Mouse (Mus musculus) kidney, embryonic 14.5 days (tissue): Measurements from ENCODE around the gene Pgpep1. TPM values are rescaled to one million over a fixed set of nuclear protein-coding genes. Genes with fewer than 3 reads are reported as not detected.

Experiments
- ATAC-seq: fragments of 200-750 bp; cut with Nextera tagmentation; 2 replicates; pipeline ENCODE4 v1.8.0; 2017; ENCODE audit warnings: moderate number of reproducible peaks, mild to moderate bottlenecking, moderate TSS enrichment, moderate library complexity; ENCODE audit not compliant: low FRiP score, low TSS enrichment
- H3K27ac ChIP-seq: fragments of 300-500 bp; sonication (generic); 2 replicates; pipeline ENCODE4 v1.5.1; 2014; ENCODE audit warnings: low read depth, mild to moderate bottlenecking, low read length, moderate library complexity, mixed read lengths
- H3K27me3 ChIP-seq: fragments of 300-500 bp; sonication (generic); 2 replicates; pipeline ENCODE4 v1.6.1; 2014; ENCODE audit warnings: mild to moderate bottlenecking, low read length; ENCODE audit not compliant: control insufficient read depth, insufficient read depth
- H3K36me3 ChIP-seq: fragments of 300-500 bp; sonication (generic); 2 replicates; pipeline ENCODE4 v1.6.1; 2014; ENCODE audit warnings: low read length, mixed read lengths; ENCODE audit not compliant: control insufficient read depth, insufficient read depth
- H3K4me1 ChIP-seq: fragments of 300-500 bp; sonication (generic); 2 replicates; pipeline ENCODE4 v1.6.1; 2014; ENCODE audit warnings: low read length, mixed read lengths; ENCODE audit not compliant: control insufficient read depth, insufficient read depth
- H3K4me2 ChIP-seq: fragments of 300-500 bp; sonication (generic); replicated peaks from 2 replicates; pipeline ENCODE4 v1.6.1; 2014; ENCODE audit warnings: low read depth, mild to moderate bottlenecking, low read length
- H3K4me3 ChIP-seq: fragments of 300-500 bp; sonication (generic); 2 replicates; pipeline ENCODE4 v1.5.1; 2014; ENCODE audit warnings: mild to moderate bottlenecking, low read length
- H3K9ac ChIP-seq: fragments of 300-500 bp; sonication (generic); 2 replicates; pipeline ENCODE4 v1.6.1; 2014; ENCODE audit warnings: low read depth, mild to moderate bottlenecking, low read length, moderate library complexity
- H3K9me3 ChIP-seq: fragments of 300-500 bp; sonication (generic); 2 replicates; pipeline ENCODE4 v1.6.1; 2016; ENCODE audit warnings: low read length; ENCODE audit not compliant: control insufficient read depth
- WGBS: fragments of 180-500 bp; shearing (Covaris S2); extraction: QIAGEN DNeasy Blood & Tissue Kit; methylation state at CpG from one replicate; pipeline ENCODE4 v1.1.7; 2014; 5-methylcytosine and 5-hydroxymethylcytosine counted together
- polyA plus RNA-seq: library from polyadenylated mRNA; unstranded; fragments of >200 nt; fragmentation: Nextera tagmentation; extraction: Ambion mirVana; gene quantifications from 2 replicates; pipeline ENCODE4 v1.2.1, GENCODE M21; 2014

The Pgpep1 gene
- polyA plus RNA-seq, 1 experiment from 2014 or later = 62.2 TPM

DNA sequence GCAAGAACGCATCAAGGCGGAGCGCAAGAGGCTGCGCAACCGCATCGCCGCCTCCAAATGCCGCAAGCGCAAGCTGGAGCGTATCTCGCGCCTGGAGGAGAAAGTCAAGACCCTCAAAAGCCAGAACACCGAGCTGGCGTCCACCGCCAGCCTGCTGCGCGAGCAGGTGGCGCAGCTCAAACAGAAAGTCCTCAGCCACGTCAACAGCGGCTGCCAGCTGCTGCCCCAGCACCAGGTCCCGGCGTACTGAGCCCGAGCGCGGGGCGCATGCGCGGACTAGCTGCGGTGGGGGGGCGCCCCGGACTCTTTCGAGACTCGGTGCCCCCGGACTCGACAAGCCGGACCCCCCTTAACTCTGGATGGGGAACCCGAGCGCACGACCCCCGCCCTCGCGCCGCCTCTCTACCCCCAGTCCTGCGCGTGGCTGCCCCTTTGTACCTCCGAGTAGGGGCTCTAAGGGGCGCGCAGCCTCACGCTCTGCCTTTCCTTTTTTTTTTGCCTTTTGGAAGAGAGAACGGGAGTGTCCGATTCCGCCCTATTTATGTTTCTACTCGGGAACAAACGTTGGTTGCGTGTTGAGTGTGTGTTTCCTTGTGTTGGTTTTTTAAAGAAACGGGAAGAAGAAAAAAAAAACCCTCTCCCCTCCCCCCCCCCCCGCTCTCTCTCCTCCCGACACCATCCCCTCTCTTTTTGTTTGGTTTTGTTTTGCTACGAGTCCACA is 39.8 kb upstream of the Pgpep1 start:
- Histone ChIP-seq H3K4me3 (peak overlapping the region; percentile 97), H3K27ac (peak overlapping the region; percentile 99), H3K9me3 (no peaks in the 10 kb centered on the region), H3K36me3 (peaks cover 18% of the 10 kb centered on the region; the same call in 1 of the 2 replicates), H3K9ac (peak overlapping the region; percentile 100), H3K27me3 (no peaks in the 10 kb centered on the region), H3K4me1 (peaks cover 41% of the 10 kb centered on the region), H3K4me2 (peak overlapping the region; percentile 54)
- no peak for ATAC-seq
- 1% methylated on average over 56 of the region's 59 CpGs for WGBS

DNA sequence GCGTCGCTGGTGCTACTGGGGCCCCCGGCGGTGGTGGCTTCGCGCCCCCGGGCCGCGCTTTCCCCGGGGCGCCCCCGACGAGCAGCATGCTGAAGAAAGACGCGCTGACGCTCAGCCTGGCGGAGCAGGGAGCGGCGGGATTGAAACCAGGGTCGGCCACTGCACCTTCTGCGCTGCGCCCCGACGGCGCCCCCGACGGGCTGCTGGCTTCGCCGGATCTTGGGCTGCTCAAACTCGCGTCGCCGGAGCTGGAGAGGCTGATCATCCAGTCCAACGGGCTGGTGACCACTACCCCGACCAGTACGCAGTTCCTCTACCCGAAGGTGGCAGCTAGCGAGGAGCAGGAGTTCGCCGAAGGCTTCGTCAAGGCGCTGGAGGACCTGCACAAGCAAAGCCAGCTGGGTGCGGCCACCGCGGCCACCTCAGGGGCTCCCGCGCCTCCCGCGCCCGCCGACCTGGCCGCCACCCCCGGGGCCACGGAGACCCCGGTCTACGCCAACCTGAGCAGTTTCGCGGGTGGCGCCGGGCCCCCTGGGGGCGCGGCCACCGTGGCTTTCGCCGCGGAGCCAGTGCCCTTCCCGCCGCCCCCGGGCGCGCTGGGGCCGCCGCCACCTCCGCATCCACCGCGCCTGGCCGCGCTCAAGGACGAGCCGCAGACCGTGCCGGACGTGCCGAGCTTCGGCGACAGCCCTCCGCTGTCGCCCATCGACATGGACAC is 39.1 kb upstream of the Pgpep1 start:
- Histone ChIP-seq H3K9ac (peak overlapping the region; percentile 100), H3K4me3 (peak overlapping the region; percentile 97), H3K27me3 (no peaks in the 10 kb centered on the region), H3K4me1 (peaks cover 43% of the 10 kb centered on the region), H3K4me2 (peak overlapping the region; percentile 54), H3K9me3 (no peaks in the 10 kb centered on the region), H3K36me3 (peaks cover 18% of the 10 kb centered on the region; the same call in 1 of the 2 replicates), H3K27ac (peak overlapping the region; percentile 99)
- 1% methylated on average over 83 of the region's 89 CpGs for WGBS
- ATAC-seq = peak; percentile 5

DNA sequence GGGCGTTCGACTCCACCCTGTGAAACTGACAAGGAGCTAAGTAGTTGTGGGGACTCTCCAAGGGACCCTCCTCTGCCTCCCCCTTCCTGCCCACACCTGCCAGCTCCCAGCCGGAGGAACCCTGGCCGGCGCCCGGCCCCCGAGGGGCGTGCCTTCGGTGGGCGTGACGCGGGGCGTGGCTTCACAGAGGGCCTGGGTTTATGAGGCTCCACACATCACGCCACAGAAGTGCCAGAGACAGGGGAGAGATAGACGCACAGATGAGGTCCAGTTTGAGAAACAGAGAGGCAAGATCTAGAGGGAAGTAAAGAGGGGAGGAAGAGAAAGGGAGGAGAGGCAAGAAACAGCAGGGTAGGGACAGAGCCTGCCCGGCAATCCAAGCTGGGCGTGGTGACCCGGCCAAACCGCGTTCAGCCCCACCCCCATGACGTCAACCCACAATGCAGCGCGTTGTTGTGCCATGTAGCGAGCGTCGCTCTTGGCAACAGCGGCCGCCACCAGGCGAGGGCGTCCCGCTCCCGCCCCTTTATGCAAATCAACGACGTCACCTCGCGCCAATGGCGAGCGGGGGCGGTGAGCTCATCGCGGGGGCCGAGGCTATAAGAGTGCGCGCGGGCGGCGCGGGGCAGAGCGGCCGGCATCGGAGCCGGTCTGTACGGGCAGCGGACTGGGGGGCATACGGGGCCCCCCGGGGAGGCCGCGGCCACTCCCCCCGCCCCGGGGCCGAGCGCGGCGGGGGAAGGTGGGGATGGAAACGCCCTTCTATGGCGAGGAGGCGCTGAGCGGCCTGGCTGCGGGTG is 38.3 kb upstream of the Pgpep1 start, which contains the start of gene Jund:
TSS of gene Jund (plus strand) at position 640 of the 800 bp plus-strand sequence.
- ATAC-seq = peak; percentile 87
- Histone ChIP-seq H3K9me3 (no peaks in the 10 kb centered on the region), H3K4me1 (peaks cover 46% of the 10 kb centered on the region), H3K36me3 (peaks cover 13% of the 10 kb centered on the region; the same call in 1 of the 2 replicates), H3K4me2 (peak within 1 kb of the TSS; percentile 54), H3K27me3 (no peaks in the 10 kb centered on the region), H3K9ac (peak within 1 kb of the TSS; percentile 100), H3K4me3 (peak within 1 kb of the TSS; percentile 97), H3K27ac (peak within 1 kb of the TSS; percentile 99)
- under 1% methylated on average over 54 of the region's 69 CpGs for WGBS

DNA sequence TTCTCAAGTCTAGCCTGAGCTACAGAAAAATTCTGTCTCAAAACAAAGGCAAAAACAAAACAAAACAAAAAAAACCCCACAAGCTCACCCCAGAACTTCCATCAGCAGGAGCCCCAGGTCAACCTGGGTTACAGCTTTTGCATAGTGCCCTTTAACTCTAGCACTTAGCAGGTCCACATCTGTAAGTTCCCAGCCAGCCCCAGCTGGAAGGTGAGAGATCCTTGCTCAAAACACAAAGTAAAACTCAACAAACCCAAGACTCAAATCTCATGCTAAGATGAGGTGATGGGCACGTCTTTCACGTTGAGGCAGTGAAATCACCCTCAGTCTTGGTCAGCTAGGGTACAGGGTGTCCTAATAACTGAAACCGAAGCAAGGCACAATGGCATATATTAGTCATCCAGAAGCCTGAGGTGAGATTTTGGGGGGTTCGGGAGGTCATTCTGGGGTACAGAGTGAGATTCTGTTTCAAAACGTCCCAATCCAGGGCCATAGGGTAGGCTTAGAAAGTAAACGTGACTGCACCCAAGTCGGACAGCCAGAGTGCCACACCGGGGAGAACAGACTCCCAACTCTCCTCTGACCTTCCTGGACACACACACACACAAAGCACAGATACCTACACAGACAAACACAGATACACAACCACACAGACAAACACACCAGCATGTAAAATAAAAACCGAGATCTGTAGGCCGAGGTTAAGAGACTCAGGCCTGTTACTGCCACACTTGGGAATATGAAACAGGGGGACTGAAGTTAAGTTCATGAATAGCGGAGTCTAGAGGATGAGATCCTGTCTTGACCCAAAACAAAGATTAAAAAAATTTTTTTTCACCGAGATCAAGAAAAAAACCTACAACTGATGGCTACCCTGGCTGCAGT is 37.4 kb upstream of the Pgpep1 start:
- peak overlapping the region; percentile 92 for H3K27ac ChIP-seq
- 69% methylated on average over 12 of the region's 12 CpGs for WGBS
- H3K4me3 ChIP-seq = peak overlapping the region; percentile 97; the same call in 1 of the 2 replicates
- H3K4me2 ChIP-seq = peak overlapping the region; percentile 43
- peaks cover 49% of the 10 kb centered on the region for H3K4me1 ChIP-seq
- no peaks in the 10 kb centered on the region for H3K27me3 ChIP-seq
- peak overlapping the region; percentile 100; the same call in 1 of the 2 replicates for H3K9ac ChIP-seq
- H3K36me3 ChIP-seq = peaks cover 9% of the 10 kb centered on the region; the same call in 1 of the 2 replicates
- H3K9me3 ChIP-seq = no peaks in the 10 kb centered on the region
- no peak for ATAC-seq

DNA sequence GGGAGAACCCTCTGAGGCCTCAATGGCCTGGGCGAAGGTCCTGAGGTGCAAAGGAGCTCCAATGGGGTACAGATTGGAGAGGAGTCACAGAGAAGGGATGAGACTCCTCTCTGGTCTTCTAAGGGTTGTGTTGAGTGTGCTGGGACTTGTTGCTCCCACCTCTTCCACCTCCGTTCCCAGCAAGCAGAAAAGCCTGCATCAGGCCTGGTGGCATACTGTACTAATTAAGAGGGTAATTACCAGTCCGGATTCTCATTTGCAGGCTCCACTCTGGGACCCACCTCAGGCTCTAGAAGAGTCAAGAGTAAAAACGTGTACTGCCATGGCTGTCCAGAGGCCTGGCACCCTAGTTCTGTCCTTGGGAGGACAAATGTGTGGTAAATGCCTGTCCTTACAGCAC is 36.8 kb upstream of the Pgpep1 start:
- peak overlapping the region; percentile 14; the same call in 1 of the 2 replicates for H3K4me3 ChIP-seq
- 39% methylated on average over 4 of the region's 4 CpGs for WGBS
- ATAC-seq = no peak
- peaks cover 6% of the 10 kb centered on the region; the same call in 1 of the 2 replicates for H3K36me3 ChIP-seq
- peak overlapping the region; percentile 43 for H3K4me2 ChIP-seq
- no peaks in the 10 kb centered on the region for H3K9me3 ChIP-seq
- peaks cover 56% of the 10 kb centered on the region for H3K4me1 ChIP-seq
- H3K9ac ChIP-seq = peak overlapping the region; percentile 52; the same call in 1 of the 2 replicates
- no peaks in the 10 kb centered on the region for H3K27me3 ChIP-seq
- peak overlapping the region; percentile 92 for H3K27ac ChIP-seq

DNA sequence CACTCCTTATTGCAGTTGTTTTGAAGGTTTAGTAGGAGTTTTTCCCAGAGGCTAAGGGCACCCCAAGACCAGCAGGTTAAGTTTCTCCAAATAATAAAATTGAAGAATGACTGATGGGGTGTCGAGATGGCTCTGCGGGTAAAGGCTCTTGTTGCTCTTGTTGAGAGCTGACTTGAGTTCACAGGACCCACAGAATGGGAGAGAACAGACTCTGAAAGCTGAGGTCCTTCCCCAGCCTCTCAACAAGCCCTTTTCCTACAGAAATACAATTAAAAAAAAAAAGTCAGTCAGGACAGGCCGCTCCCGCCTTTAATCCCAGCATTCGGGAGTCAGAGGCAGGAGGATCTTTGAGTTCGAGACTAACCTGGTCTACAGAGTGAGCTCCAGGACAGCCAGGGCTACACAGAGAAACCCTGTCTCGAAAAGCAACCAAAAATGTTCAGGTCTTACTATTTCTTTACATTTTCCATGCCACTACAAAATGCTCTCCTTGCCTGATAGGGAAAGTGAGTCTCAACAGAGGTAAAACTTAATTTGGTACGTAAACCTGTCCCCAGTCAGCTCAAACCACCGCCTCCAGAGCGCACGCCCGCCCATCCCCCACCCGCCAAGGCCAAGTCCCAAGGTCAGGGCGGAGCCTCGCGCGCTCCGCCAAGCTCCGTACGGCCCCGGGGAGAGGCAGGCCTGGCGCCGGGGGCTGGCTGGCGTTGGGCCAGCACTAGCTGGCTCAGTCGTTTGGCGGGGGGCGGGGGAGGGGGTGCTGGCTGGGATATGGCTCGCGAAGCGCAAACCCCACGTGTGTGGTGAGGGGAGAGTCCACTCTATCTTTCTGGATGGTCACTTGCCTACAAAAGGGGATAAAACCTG is 36.1 kb upstream of the Pgpep1 start:
- H3K27ac ChIP-seq = peak overlapping the region; percentile 92
- peak overlapping the region; percentile 14; the same call in 1 of the 2 replicates for H3K4me3 ChIP-seq
- ATAC-seq = 0 out of 2 replicates have a peak, but pooled peaks have one; percentile 2
- 4% methylated on average over 31 of the region's 31 CpGs for WGBS
- H3K9ac ChIP-seq = peak overlapping the region; percentile 52
- H3K27me3 ChIP-seq = no peaks in the 10 kb centered on the region
- H3K36me3 ChIP-seq = peaks cover 2% of the 10 kb centered on the region; the same call in 1 of the 2 replicates
- peak overlapping the region; percentile 43 for H3K4me2 ChIP-seq
- no peaks in the 10 kb centered on the region for H3K9me3 ChIP-seq
- peaks cover 56% of the 10 kb centered on the region for H3K4me1 ChIP-seq

DNA sequence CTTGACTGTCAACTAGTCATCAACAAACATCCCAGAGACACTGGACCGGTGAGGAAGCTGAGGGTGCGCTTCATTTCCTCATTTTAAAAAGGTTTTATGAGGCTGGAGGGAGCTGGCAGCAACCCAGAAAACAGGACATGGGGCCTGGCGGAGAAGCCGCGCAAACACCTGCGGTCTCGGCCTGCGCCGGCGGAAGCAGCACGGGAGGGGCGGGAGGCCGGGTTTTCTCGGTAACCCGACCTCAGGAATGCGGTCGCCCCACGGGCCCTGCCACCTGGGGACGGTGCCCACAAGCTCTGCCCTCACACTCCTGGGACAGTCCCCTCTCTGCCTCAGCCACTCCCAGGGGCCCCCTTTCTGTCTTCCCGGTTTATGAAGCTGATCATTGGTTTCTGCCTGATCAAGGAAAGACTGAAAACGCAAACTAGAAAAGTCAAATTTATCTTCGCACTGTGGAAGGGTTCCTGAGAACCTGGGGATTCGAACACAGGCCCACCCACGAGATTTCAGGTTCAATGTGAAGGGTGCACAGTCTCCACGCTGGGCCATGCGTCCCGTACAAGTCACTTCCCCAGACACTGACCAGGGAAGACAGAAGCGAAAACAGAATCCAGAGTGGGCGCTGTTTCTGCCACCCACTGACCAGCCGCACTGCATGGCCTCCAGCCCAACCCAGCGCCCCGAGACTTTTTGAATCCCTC is 35.3 kb upstream of the Pgpep1 start:
- 20% methylated on average over 32 of the region's 32 CpGs for WGBS
- H3K4me3 ChIP-seq = peak overlapping the region; percentile 9
- no peaks in the 10 kb centered on the region for H3K36me3 ChIP-seq
- H3K4me1 ChIP-seq = peaks cover 54% of the 10 kb centered on the region
- peak overlapping the region; percentile 21 for H3K4me2 ChIP-seq
- no peaks in the 10 kb centered on the region for H3K9me3 ChIP-seq
- no peaks in the 10 kb centered on the region for H3K27me3 ChIP-seq
- ATAC-seq = no peak
- H3K27ac ChIP-seq = peak overlapping the region; percentile 92
- H3K9ac ChIP-seq = peak overlapping the region; percentile 52
